Mouse (Mus musculus) lung, postnatal 0 days (tissue): ENCODE results near the gene Dop1b.

Source experiments
- CTCF ChIP-seq: IDR thresholded peaks from 2 replicates; pipeline ENCODE4 v1.5.1; 2016; ENCODE audit warnings: antibody characterized with exemption, mild to moderate bottlenecking
- EP300 ChIP-seq: IDR thresholded peaks from 2 replicates; pipeline ENCODE4 v1.6.1; 2016; ENCODE audit warnings: antibody characterized with exemption, mild to moderate bottlenecking, control low read depth

GRCm38 (mm10) chr16:93746957-93747356, 35.3 kb downstream of the Dop1b start:
- TF ChIP-seq CTCF (peak; percentile 62), EP300 (no peak)
